Mouse (Mus musculus) stomach, postnatal 0 days (tissue): ENCODE results near the gene Lgi1.

Source experiments
- CTCF ChIP-seq: IDR thresholded peaks from 2 replicates; pipeline ENCODE4 v1.5.1; 2016; ENCODE audit warnings: antibody characterized with exemption, low read depth, mild to moderate bottlenecking, moderate library complexity
- EP300 ChIP-seq: optimal IDR thresholded peaks from 2 replicates; pipeline ENCODE3; 2016; ENCODE audit warnings: antibody characterized with exemption

GRCm38 (mm10) chr19:38273820-38274219 is 9.5 kb downstream of the Lgi1 start:
- TF ChIP-seq CTCF = no peak
- no peak for TF ChIP-seq EP300
